Mouse (Mus musculus) retina, postnatal 7 days (tissue): Measurements from ENCODE around the gene Glo1.
"Not testable (repeated sequence)": the region's sequence is repeated elsewhere in the genome, so short reads cannot be mapped to it uniquely, and the experiment has no call there.

Experiments used
- DNase-seq: peaks from one replicate; pipeline ENCODE4 v3.0.0-alpha.2; 2012; ENCODE audit warnings: low read depth, low spot score

Gene Glo1

GRCm38 (mm10) chr17:30626719-30627118 lies at the start of gene Glo1:
Glo1 (minus strand) TSS chr17:30626871.
- not testable (repeated sequence) for DNase-seq

GRCm38 (mm10) chr17:30675021-30675740 lies 48.5 kb upstream of the Glo1 start:
- no peak for DNase-seq

- no peak for DNase-seq
Measured at GRCm38 (mm10) chr17:30673023-30673422, 46.4 kb upstream of the Glo1 start.

- no peak for DNase-seq
Measured at GRCm38 (mm10) chr17:30672556-30672955, 45.9 kb upstream of the Glo1 start.

GRCm38 (mm10) chr17:30664856-30665255 lies 38.2 kb upstream of the Glo1 start:
- no peak for DNase-seq

- no peak for DNase-seq
Measured at GRCm38 (mm10) chr17:30663170-30663569, 36.5 kb upstream of the Glo1 start.

GRCm38 (mm10) chr17:30662131-30662530 lies 35.5 kb upstream of the Glo1 start:
- no peak for DNase-seq

- no peak for DNase-seq
Measured at GRCm38 (mm10) chr17:30658152-30658544, 31.5 kb upstream of the Glo1 start.

- no peak for DNase-seq
Measured at GRCm38 (mm10) chr17:30657530-30658151, 31.0 kb upstream of the Glo1 start.

- DNase-seq = no peak
Measured at GRCm38 (mm10) chr17:30653010-30653409, 26.3 kb upstream of the Glo1 start.

- DNase-seq = no peak
Measured at GRCm38 (mm10) chr17:30648770-30649169, 22.1 kb upstream of the Glo1 start.

GRCm38 (mm10) chr17:30640896-30641295 lies 14.2 kb upstream of the Glo1 start:
- DNase-seq = no peak

- no peak for DNase-seq
Measured at GRCm38 (mm10) chr17:30638996-30639395, 12.3 kb upstream of the Glo1 start.

GRCm38 (mm10) chr17:30637714-30638113 lies 11.0 kb upstream of the Glo1 start:
- no peak for DNase-seq

GRCm38 (mm10) chr17:30635367-30635766 lies 8.7 kb upstream of the Glo1 start:
- DNase-seq = no peak

- DNase-seq = not testable (repeated sequence)
Measured at GRCm38 (mm10) chr17:30624132-30624531, 2.5 kb downstream of the Glo1 start, which contains the start of gene Dnah8. Dnah8 (plus strand) TSS chr17:30624354.

- DNase-seq = no peak
Measured at GRCm38 (mm10) chr17:30623200-30623599, 3.5 kb downstream of the Glo1 start.

GRCm38 (mm10) chr17:30621450-30621849 lies 5.2 kb downstream of the Glo1 start:
- DNase-seq = no peak

- no peak for DNase-seq
Measured at GRCm38 (mm10) chr17:30620548-30620947, 6.1 kb downstream of the Glo1 start.

GRCm38 (mm10) chr17:30619153-30619552 lies 7.5 kb downstream of the Glo1 start:
- DNase-seq = no peak

GRCm38 (mm10) chr17:30618136-30618891 lies 8.4 kb downstream of the Glo1 start:
- DNase-seq = no peak

GRCm38 (mm10) chr17:30616203-30616602 lies 10.5 kb downstream of the Glo1 start:
- no peak for DNase-seq
